Mouse (Mus musculus): ENCODE measurements around the gene Vmn2r57.

DNA sequence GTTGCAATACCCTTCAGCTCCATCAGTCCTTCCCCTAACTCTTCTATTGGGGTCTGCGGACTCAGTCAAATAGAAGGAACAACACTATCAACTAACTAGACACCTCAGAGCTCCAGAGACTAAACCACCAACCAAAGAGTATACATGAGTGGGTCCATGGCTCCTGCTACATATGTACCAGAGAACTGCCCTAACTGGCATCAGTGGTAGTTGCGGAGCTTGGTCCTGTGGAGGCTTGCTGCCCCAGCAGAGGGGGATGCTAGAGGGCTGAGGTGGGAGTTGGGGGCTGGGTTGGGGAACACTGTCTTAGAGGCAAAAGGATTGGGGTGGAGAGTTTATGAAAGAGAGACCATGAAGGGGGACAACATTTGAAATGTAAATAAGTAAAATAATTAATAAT, 49.4 kb upstream of the Vmn2r57 start:
- TF ChIP-seq CTCF (conservative IDR thresholded peaks at IDR 0.05; ENCODE audit: low read length) (no peak), NANOG (IDR thresholded peaks at IDR 0.05; ENCODE audit: borderline replicate concordance, low read length) (no peak)

Data from E14TG2a.4 (cell line).